Mouse (Mus musculus) liver, embryonic 12.5 days (tissue): ENCODE results near the gene Tex38. TPM values are rescaled to one million over a fixed set of nuclear protein-coding genes. Genes with fewer than 3 reads are reported as not detected.

ENCODE experiments used
- ATAC-seq: fragments of 200-750 bp; cut with Nextera tagmentation; 2 replicates; pipeline ENCODE4 v1.8.0; 2017; ENCODE audit warnings: moderate number of reproducible peaks, mild to moderate bottlenecking, moderate library complexity
- H3K27ac ChIP-seq: fragments of 300-500 bp; sonication (generic); 2 replicates; pipeline ENCODE4 v1.5.1; 2016; ENCODE audit warnings: mild to moderate bottlenecking
- H3K27me3 ChIP-seq: fragments of 300-500 bp; sonication (generic); replicated peaks from 2 replicates; pipeline ENCODE4 v1.6.1; 2016; ENCODE audit warnings: mild to moderate bottlenecking, moderate library complexity
- H3K36me3 ChIP-seq: fragments of 300-500 bp; sonication (generic); 2 replicates; pipeline ENCODE4 v1.6.1; 2016; ENCODE audit warnings: mild to moderate bottlenecking, moderate library complexity
- H3K4me1 ChIP-seq: fragments of 300-500 bp; sonication (generic); 2 replicates; pipeline ENCODE4 v1.6.1; 2016
- H3K4me2 ChIP-seq: fragments of 300-500 bp; sonication (generic); 2 replicates; pipeline ENCODE4 v1.6.1; 2016; ENCODE audit warnings: mild to moderate bottlenecking, moderate library complexity
- H3K4me3 ChIP-seq: fragments of 300-500 bp; sonication (generic); 2 replicates; pipeline ENCODE4 v1.5.1; 2016; ENCODE audit warnings: mild to moderate bottlenecking, moderate library complexity
- H3K9ac ChIP-seq: fragments of 300-500 bp; sonication (generic); 2 replicates; pipeline ENCODE4 v1.6.1; 2016; ENCODE audit warnings: mild to moderate bottlenecking, moderate library complexity
- H3K9me3 ChIP-seq: fragments of 300-500 bp; sonication (generic); replicated peaks from 2 replicates; pipeline ENCODE4 v1.6.1; 2016; ENCODE audit warnings: mild to moderate bottlenecking, moderate library complexity
- WGBS: fragments of 180-500 bp; shearing (Covaris S2); methylation state at CpG from one replicate; pipeline ENCODE4 v1.1.7; 2016; ENCODE audit not compliant: insufficient replicate concordance; 5-methylcytosine and 5-hydroxymethylcytosine counted together
- polyA plus RNA-seq: library from polyadenylated mRNA; unstranded; fragments of >200 nt; fragmentation: Nextera tagmentation; extraction: Ambion mirVana; gene quantifications from 2 replicates; pipeline ENCODE4 v1.2.1, GENCODE M21; 2016

Gene Tex38
- not detected in 2 replicates for polyA plus RNA-seq

GRCm38 (mm10) chr4:115780918-115781317 is at the start of gene Tex38:
Tex38 (minus strand) TSS chr4:115781018.
- Histone ChIP-seq H3K27me3 (no peaks in the 10 kb centered on the region), H3K36me3 (peaks cover 19% of the 10 kb centered on the region), H3K9me3 (no peaks in the 10 kb centered on the region), H3K9ac (no peak within 1 kb of the TSS), H3K4me3 (no peak within 1 kb of the TSS), H3K27ac (no peak within 1 kb of the TSS), H3K4me2 (no peak within 1 kb of the TSS), H3K4me1 (peaks cover 20% of the 10 kb centered on the region)
- no peak for ATAC-seq
- 70% methylated on average over 3 of the region's 3 CpGs for WGBS

DNA sequence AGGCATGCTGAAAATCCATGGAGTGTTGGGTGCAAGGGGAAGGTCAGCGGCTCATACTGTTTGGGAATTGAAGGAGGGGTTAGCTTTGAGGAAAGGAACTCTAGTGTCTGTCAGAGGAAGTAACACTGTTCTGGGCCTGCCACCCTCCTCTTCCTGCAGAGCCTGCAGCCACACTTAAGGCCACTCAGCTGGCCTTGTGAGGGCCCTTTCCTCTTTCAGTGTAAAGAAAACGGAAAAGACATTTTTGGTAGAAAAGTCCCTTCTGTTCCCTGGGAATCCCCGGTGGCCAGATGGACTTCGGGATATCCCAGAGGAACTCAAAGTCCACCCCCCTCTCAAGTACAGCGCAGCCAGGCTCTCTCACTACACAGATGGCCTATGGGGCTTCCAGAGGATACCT is 49.7 kb upstream of the Tex38 start:
- Histone ChIP-seq H3K9me3 (no peaks in the 10 kb centered on the region), H3K4me3 (no peak overlapping the region), H3K27ac (peak overlapping the region; percentile 17; the same call in 1 of the 2 replicates), H3K9ac (no peak overlapping the region), H3K27me3 (no peaks in the 10 kb centered on the region), H3K4me2 (peak overlapping the region; percentile 93), H3K4me1 (peaks cover 56% of the 10 kb centered on the region), H3K36me3 (peaks cover 49% of the 10 kb centered on the region)
- ATAC-seq = no peak
- WGBS = 36% methylated on average over 5 of the region's 5 CpGs

GRCm38 (mm10) chr4:115828572-115828902 is 47.7 kb upstream of the Tex38 start:
- Histone ChIP-seq H3K4me3 (peak overlapping the region; percentile 86), H3K36me3 (peaks cover 29% of the 10 kb centered on the region), H3K27ac (peak overlapping the region; percentile 88), H3K9me3 (no peaks in the 10 kb centered on the region), H3K4me2 (peak overlapping the region; percentile 93), H3K9ac (peak overlapping the region; percentile 88), H3K27me3 (no peaks in the 10 kb centered on the region), H3K4me1 (peaks cover 76% of the 10 kb centered on the region)
- ATAC-seq = no peak
- WGBS = 6% methylated on average over 8 of the region's 8 CpGs

- H3K4me2 ChIP-seq = peak within 1 kb of the TSS; percentile 93
- peaks cover 81% of the 10 kb centered on the region for H3K4me1 ChIP-seq
- H3K27me3 ChIP-seq = no peaks in the 10 kb centered on the region
- peak; percentile 91 for ATAC-seq
- H3K9ac ChIP-seq = peak within 1 kb of the TSS; percentile 88
- WGBS = under 1% methylated on average over 57 of the region's 57 CpGs
- H3K27ac ChIP-seq = peak within 1 kb of the TSS; percentile 88
- peak within 1 kb of the TSS; percentile 86 for H3K4me3 ChIP-seq
- no peaks in the 10 kb centered on the region for H3K9me3 ChIP-seq
- H3K36me3 ChIP-seq = peaks cover 24% of the 10 kb centered on the region
Observed at GRCm38 (mm10) chr4:115827888-115828571, 47.2 kb upstream of the Tex38 start, which contains the start of gene Mob3c. Mob3c (plus strand) TSS chr4:115828092.

GRCm38 (mm10) chr4:115827535-115827887 is 46.7 kb upstream of the Tex38 start:
- WGBS = 6% methylated on average over 4 of the region's 4 CpGs

GRCm38 (mm10) chr4:115827066-115827465 is 46.2 kb upstream of the Tex38 start:
- ATAC-seq = no peak
- Histone ChIP-seq H3K9me3 (no peaks in the 10 kb centered on the region), H3K9ac (peak overlapping the region; percentile 88), H3K36me3 (peaks cover 14% of the 10 kb centered on the region), H3K4me2 (peak overlapping the region; percentile 93), H3K27ac (peak overlapping the region; percentile 88), H3K4me1 (peaks cover 85% of the 10 kb centered on the region), H3K27me3 (no peaks in the 10 kb centered on the region), H3K4me3 (peak overlapping the region; percentile 86; the same call in 1 of the 2 replicates)
- 72% methylated on average over 3 of the region's 3 CpGs for WGBS

More at GRCm38 (mm10) chr4:115827535-115827887, 46.7 kb upstream of the Tex38 start:
- Histone ChIP-seq H3K4me3 (peak overlapping the region; percentile 86), H3K9ac (peak overlapping the region; percentile 88), H3K9me3 (no peaks in the 10 kb centered on the region), H3K36me3 (peaks cover 19% of the 10 kb centered on the region), H3K27me3 (no peaks in the 10 kb centered on the region), H3K4me1 (peaks cover 85% of the 10 kb centered on the region), H3K27ac (peak overlapping the region; percentile 88), H3K4me2 (peak overlapping the region; percentile 93)
- ATAC-seq = no peak

GRCm38 (mm10) chr4:115825271-115825670 is 44.5 kb upstream of the Tex38 start:
- 23% methylated on average over 2 of the region's 2 CpGs for WGBS
- Histone ChIP-seq H3K27ac (peak overlapping the region; percentile 66; the same call in 1 of the 2 replicates), H3K9ac (no peak overlapping the region), H3K36me3 (peaks cover 3% of the 10 kb centered on the region; the same call in 1 of the 2 replicates), H3K27me3 (no peaks in the 10 kb centered on the region), H3K9me3 (no peaks in the 10 kb centered on the region), H3K4me3 (no peak overlapping the region), H3K4me1 (peaks cover 82% of the 10 kb centered on the region), H3K4me2 (no peak overlapping the region)
- no peak for ATAC-seq

DNA sequence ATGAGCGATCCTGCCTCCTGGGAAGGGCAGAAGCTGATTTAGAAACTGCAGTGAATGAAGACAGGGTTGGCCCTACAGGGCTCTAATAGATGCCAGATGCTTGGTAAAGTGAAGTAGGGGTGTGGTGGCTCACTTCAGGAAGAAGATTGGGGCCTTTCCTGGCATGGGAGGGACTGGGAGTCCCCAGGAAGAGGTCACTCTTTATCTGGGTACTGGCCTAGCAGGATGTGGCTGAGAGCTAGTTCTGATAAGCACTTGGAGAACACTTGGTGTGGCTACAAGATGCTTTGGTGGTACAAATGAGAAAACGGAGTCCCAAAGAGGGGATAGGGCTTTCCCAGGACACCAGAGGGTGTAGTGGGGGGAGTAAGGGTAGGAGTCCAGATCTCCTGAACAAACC is 43.4 kb upstream of the Tex38 start:
- peak; percentile 58 for ATAC-seq
- H3K4me2 ChIP-seq = peak overlapping the region; percentile 41
- peak overlapping the region; percentile 29; the same call in 1 of the 2 replicates for H3K9ac ChIP-seq
- no peak overlapping the region for H3K4me3 ChIP-seq
- 25% methylated on average over 2 of the region's 2 CpGs for WGBS
- H3K27ac ChIP-seq = peak overlapping the region; percentile 66
- peaks cover 73% of the 10 kb centered on the region for H3K4me1 ChIP-seq
- no peaks in the 10 kb centered on the region for H3K27me3 ChIP-seq
- H3K36me3 ChIP-seq = no peaks in the 10 kb centered on the region; the same call in 1 of the 2 replicates
- H3K9me3 ChIP-seq = no peaks in the 10 kb centered on the region

DNA sequence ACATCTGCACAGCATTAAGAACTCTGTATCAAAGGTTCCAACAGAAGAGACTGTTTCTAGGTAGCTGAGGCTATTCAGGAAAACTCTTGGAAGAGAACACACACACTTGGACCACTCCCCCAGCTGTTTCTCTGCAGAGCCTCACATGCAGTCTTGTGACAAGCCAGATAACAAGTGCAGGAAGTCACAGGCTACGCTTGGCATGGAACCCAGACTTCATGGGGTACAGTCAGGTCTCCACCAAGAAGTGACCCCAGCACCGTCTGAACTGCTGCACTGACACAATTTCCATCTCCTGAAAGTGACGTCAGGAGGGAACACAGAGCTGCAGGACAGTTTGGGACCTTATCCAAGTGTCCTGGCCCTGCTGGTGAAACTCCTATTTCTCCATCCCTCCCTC is 41.1 kb upstream of the Tex38 start:
- no peak for ATAC-seq
- Histone ChIP-seq H3K4me1 (peaks cover 57% of the 10 kb centered on the region), H3K4me3 (no peak overlapping the region)

GRCm38 (mm10) chr4:115821431-115821830 is 40.6 kb upstream of the Tex38 start:
- Histone ChIP-seq H3K36me3 (peaks cover under 1% of the 10 kb centered on the region; the same call in 1 of the 2 replicates), H3K4me2 (no peak overlapping the region), H3K27me3 (no peaks in the 10 kb centered on the region), H3K9me3 (no peaks in the 10 kb centered on the region), H3K9ac (no peak overlapping the region), H3K4me3 (no peak overlapping the region), H3K27ac (no peak overlapping the region), H3K4me1 (peaks cover 54% of the 10 kb centered on the region)
- ATAC-seq = no peak

More for the DNA sequence above, 41.1 kb upstream of the Tex38 start:
- Histone ChIP-seq H3K27me3 (no peaks in the 10 kb centered on the region), H3K36me3 (no peaks in the 10 kb centered on the region; the same call in 1 of the 2 replicates), H3K9ac (no peak overlapping the region), H3K27ac (no peak overlapping the region), H3K9me3 (no peaks in the 10 kb centered on the region), H3K4me2 (no peak overlapping the region)
- 35% methylated on average over 3 of the region's 3 CpGs for WGBS

DNA sequence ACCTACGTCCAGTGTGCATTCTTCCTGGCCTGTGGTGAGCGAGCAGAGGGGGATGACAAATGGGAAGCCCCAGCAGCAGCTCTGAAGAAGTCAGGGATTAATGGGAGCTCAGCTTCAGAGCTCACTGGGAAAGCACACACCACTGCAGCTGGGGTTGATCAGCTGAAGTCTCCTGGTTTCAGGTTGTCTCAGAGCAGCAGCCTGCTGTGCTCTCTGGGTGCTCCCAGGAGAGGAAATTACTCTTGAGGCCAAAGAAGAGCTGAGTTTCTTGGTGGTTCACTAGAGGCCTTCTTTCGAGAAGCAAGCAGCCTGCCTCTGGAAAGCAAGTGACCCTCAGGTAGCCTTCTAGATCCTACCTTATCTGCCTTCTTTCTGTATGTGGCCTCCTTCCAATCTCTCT is 40.1 kb upstream of the Tex38 start:
- no peaks in the 10 kb centered on the region for H3K9me3 ChIP-seq
- ATAC-seq = no peak
- H3K27me3 ChIP-seq = no peaks in the 10 kb centered on the region
- H3K27ac ChIP-seq = no peak overlapping the region
- no peak overlapping the region for H3K4me3 ChIP-seq
- 63% methylated on average over 3 of the region's 3 CpGs for WGBS
- H3K4me1 ChIP-seq = peaks cover 50% of the 10 kb centered on the region
- no peak overlapping the region for H3K9ac ChIP-seq
- peaks cover 6% of the 10 kb centered on the region; the same call in 1 of the 2 replicates for H3K36me3 ChIP-seq
- no peak overlapping the region for H3K4me2 ChIP-seq

- Histone ChIP-seq H3K27ac (no peak overlapping the region), H3K9ac (no peak overlapping the region), H3K27me3 (no peaks in the 10 kb centered on the region), H3K4me2 (no peak overlapping the region), H3K9me3 (no peaks in the 10 kb centered on the region), H3K4me3 (no peak overlapping the region), H3K4me1 (peaks cover 43% of the 10 kb centered on the region), H3K36me3 (peaks cover 13% of the 10 kb centered on the region; the same call in 1 of the 2 replicates)
- 55% methylated on average over 3 of the region's 3 CpGs for WGBS
- ATAC-seq = no peak
Observed at GRCm38 (mm10) chr4:115820199-115820598, 39.4 kb upstream of the Tex38 start.
